Mouse (Mus musculus) adrenal gland, postnatal 36 days (tissue): Measurements from ENCODE around the gene Gm14214. TPM values are rescaled to one million over a fixed set of nuclear protein-coding genes. Genes with fewer than 3 reads are reported as not detected.

ENCODE experiments used
- DNase-seq, 2 experiments: peaks; one replicate each; pipeline ENCODE4 v3.0.0; 2021; ENCODE audit warnings: mixed read lengths in 1 of 2
- long read RNA-seq, 2 experiments: library from polyadenylated mRNA; stranded (forward); transcript quantifications; one replicate each; pipeline ENCODE4 v2.0.0; 2021; ENCODE audit warnings: borderline sequencing depth in 2 of 2
- total RNA-seq, 2 experiments: library from RNA; stranded (reverse); gene quantifications; 2 replicates each; pipeline ENCODE4 v1.2.3; 2021

Gene Gm14214
- not detected for total RNA-seq
- long read RNA-seq, experiment 1, result 0 reads
- long read RNA-seq, experiment 2, result 0 reads

DNA sequence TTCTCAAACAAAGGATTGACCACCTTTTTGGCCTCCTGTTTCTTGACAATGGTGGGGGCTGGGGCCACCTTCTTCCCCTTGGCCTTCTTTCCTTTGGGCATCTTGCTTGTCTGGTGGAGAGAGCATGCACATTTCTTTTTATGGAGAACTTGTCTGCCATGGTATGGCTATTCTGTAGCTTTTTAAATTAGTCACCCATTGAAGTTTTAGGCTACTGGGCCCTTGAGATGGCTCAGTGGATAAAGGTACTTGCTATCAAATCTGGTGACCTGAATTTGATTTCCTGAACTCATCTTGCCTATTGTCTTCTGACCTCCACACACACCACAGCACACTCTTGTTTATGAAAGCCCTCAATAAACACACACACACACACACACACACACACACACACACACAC is at the start of gene Gm14214:
Gm14214 (minus strand) TSS at position 101 of the 400 bp plus-strand sequence.
- no peak for DNase-seq

GRCm38 (mm10) chr2:154818599-154818998 is 48.8 kb upstream of the Gm14214 start:
- no peak for DNase-seq

GRCm38 (mm10) chr2:154817788-154818187 is 48.0 kb upstream of the Gm14214 start:
- peak; percentile 53 to 78 for DNase-seq

- no peak for DNase-seq
Measured at GRCm38 (mm10) chr2:154817089-154817488, 47.3 kb upstream of the Gm14214 start.

DNA sequence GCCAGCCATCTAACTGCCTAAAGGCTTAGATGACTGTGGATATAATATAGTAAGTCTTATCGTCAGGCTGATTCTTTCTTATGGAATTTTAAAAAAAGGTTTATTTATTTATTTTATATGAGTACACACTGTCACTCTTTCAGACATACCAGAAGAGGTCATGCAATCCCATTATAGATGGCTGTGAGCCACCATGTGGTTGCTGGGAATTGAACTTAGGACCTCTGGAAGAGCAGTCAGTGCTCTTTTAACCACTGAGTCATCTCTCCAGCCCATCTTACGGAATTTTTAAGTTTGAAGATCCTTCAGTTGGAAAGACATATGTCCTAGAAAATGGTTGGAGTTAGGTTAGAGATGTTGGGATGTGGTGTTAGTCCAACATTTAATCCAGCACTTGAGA is 43.6 kb upstream of the Gm14214 start:
- DNase-seq, result no peak

GRCm38 (mm10) chr2:154810821-154811220 is 41.0 kb upstream of the Gm14214 start:
- no peak for DNase-seq

DNA sequence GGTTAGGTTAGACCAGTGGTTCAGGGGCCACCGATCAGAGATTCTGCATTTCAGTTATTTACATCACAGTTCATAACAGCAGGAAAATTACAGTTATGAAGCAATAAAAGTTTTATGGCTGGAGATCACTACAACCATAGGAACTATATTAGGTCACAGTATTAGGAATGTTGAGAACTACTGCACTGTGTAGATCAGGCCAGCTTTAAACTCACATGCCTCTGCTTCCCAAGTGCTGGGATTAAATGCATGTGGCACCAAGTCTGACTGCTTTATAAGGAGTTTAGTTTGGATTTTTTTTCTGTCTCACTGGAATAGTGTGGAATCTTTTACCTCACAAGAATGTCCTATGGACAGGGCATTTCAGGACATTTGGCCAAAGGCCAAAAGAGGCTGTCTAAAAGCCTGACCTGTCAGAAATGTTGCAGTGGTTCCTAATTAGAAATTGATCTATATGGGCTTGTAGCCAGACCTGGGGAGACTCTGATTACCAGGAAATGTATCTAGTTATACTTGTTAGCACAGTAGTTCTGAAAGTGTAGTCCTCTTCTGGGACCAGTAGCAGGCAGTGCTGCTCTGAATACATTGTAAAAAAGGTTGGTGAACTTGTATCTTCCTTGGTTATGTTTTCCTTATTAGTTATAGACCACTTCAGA is 39.4 kb upstream of the Gm14214 start:
- DNase-seq, result peak; percentile 35 to 42

- DNase-seq, result no peak
Measured at GRCm38 (mm10) chr2:154807689-154808088, 37.9 kb upstream of the Gm14214 start.

DNA sequence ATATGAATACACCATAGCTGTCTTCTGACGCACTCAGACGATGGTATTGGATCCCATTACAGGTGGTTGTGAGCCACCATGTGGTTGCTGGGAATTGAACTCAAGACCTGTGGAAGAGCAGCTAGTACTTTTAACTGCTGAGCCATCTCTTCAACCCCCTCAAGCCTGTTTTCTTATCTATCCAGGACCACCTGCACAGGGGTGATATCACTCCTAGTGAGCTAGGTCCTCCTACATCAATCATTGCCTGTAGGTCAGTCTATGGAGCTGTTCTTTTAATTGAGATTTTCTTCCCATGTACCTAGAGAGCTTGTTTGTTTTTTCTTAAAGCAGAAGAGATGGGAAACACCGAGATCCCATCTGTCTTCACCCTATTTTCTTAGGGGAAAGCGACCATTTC is 34.0 kb upstream of the Gm14214 start:
- no peak for DNase-seq

DNA sequence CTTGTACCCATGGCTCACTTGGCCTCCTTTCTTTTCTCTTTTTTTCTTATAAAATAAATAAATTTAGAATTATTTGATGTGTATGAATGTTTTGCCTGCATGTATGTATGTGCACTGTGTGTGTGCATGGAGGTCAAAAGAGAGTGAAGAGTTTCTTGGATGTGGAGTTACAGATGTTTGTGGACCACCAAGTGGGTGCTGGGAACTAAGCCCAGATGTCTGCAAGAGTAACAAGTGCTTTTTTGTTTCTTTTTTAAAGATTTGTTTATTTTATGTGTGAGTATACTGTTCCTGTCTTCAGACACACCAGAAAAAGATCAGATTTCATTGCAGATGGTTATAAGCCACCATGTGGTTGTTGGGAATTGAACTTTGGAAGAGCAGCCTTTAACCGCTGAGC is 33.5 kb upstream of the Gm14214 start:
- no peak for DNase-seq

- peak; percentile 88 to 93 for DNase-seq
Measured at GRCm38 (mm10) chr2:154791661-154792642, 22.1 kb upstream of the Gm14214 start.

DNA sequence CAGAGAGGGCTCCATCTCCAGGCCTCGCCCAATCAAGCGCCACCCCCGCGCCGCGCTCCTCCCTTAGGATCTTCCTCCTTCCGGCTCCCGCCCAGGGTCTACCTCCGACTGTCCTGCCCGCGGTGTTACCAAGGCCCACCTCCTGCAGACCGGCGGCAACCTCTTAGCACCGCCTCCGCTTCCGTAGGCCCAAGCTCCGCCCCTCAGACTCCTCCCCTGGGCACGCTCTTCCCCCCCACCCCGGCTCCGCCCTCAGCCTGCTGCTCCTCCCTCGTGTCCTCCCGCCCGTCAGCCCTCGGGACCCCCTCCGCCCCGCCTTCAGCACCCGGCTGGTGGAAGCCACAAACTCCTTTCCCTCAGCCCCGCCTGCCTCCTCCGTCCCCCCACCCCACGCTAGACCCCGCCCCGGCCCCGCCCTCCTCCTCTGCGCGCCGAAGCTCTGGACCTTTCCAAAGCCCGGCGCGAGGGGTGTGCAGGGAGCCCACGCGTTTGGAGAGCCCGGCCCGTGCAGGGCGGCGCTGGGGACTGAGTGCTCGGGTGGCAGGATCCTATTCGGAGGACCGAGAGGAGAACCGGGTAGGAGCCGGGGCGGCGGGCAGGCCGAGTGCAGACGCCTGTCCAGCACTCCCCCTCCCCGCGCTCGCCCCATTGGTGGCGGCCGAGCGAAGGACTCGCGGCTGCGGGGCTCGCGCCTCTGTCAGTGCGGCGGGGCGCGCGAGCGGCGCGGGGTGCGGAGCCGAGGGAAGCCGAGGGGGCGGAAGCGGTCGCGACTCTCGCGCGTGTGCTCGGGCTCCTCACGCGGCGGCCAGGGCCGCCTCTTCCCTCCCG is 21.0 kb upstream of the Gm14214 start, which contains the start of the genes Raly and a:
Raly (plus strand) TSS at position 441 of the 828 bp plus-strand sequence.
a (plus strand) TSS at position 747 of the 828 bp plus-strand sequence.
- DNase-seq, result peak; percentile 99 to 100

GRCm38 (mm10) chr2:154789977-154790655 is 20.3 kb upstream of the Gm14214 start:
- DNase-seq, result peak; percentile 40 to 42

GRCm38 (mm10) chr2:154789381-154789780 is 19.6 kb upstream of the Gm14214 start:
- DNase-seq, result no peak

DNA sequence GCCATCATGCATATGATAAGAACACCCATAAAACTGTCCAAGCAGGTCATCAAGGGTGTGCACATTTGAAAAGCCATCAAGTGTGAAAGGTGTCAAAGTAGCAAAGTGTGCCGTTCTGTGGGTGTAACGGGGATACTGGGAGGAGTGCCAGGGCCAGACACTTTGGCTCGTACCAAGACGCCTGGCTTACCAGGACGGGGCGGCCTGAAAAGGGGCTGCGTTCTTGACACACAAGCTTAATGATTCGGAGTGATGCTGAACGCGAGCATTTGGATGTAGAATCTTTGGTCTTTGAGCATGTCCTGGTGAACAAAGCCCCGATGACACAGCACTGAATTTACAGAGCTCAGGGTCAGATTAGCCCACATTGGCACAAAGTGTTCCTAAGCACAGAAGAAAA is 16.9 kb upstream of the Gm14214 start:
- peak in 1 of 2 experiments; percentile 39 for DNase-seq

GRCm38 (mm10) chr2:154786187-154786586 is 16.4 kb upstream of the Gm14214 start:
- no peak for DNase-seq

GRCm38 (mm10) chr2:154785284-154785683 is 15.5 kb upstream of the Gm14214 start:
- DNase-seq, result no peak

- no peak for DNase-seq
Measured at GRCm38 (mm10) chr2:154782856-154783650, 13.2 kb upstream of the Gm14214 start.

- no peak for DNase-seq
Measured at GRCm38 (mm10) chr2:154782361-154782760, 12.5 kb upstream of the Gm14214 start.

DNA sequence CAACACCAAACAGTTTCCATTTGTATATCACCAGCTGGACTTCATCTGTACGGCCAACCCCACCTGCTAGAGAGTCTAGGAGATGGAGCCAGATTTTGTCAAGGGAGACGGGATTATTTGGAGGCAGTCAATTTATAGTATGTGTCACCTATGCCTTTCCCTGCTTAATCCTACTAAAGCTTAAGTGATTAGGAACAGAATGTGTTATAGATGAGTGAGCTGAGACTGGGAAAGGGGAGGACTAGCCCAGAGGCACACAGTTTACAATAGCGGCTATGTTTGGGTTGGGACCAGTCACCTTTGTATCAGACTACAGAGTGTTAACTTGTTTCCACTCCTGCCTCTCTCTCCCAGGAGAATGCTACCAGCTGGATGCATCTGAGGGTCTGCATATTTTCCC is 9.8 kb upstream of the Gm14214 start:
- no peak for DNase-seq

GRCm38 (mm10) chr2:154776496-154776895 is 6.7 kb upstream of the Gm14214 start:
- DNase-seq, result peak; percentile 84 to 85
